Mouse (Mus musculus) left cerebral cortex, postnatal 14 days (tissue): ENCODE measurements around the gene Cela3a. TPM values are rescaled to one million over a fixed set of nuclear protein-coding genes. Genes with fewer than 3 reads are reported as not detected.
"Not testable (repeated sequence)": the region's sequence is repeated elsewhere in the genome, so short reads cannot be mapped to it uniquely, and the experiment has no call there.

Source experiments
- DNase-seq, 2 experiments: peaks; one replicate each; pipeline ENCODE4 v3.0.0; 2021 to 2022; ENCODE audit warnings: low spot score in 2 of 2, mixed read lengths in 1 of 2
- intact Hi-C: fragments of 180-260 bp; cut with DNase I; formaldehyde crosslinking; loops from one replicate; pipeline ENCODE4 v1.15.1; 2025
- total RNA-seq, 2 experiments: library from RNA; stranded (reverse); gene quantifications; 2 replicates each; pipeline ENCODE4 v1.2.3; 2021

Cela3a gene
- total RNA-seq, 2 experiments from 2014 or later, result not detected

DNA sequence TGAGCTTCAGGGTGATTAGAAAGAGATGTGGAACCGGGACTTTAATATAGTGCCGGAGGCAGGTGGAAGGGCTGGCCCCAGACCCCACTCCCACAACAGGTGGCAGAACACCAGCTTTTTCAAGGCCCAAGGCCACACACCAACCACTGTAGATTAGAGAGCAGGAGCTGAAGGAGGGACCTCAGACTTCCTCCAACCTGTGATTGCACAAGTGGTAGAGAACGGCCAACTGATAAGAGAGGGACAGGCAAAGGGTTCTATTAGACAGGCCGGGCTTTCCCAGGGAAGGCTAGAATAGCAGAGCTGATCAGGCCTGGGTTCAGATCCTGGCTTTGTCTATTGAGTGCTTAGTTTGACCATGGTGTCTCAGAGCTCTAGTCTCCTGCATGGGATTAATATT lies 20.9 kb upstream of the Cela3a start, which contains the start of gene Cela3b:
Cela3b (minus strand) TSS at position 39 of the 400 bp plus-strand sequence.
- intact Hi-C loops, result no loop called here

DNA sequence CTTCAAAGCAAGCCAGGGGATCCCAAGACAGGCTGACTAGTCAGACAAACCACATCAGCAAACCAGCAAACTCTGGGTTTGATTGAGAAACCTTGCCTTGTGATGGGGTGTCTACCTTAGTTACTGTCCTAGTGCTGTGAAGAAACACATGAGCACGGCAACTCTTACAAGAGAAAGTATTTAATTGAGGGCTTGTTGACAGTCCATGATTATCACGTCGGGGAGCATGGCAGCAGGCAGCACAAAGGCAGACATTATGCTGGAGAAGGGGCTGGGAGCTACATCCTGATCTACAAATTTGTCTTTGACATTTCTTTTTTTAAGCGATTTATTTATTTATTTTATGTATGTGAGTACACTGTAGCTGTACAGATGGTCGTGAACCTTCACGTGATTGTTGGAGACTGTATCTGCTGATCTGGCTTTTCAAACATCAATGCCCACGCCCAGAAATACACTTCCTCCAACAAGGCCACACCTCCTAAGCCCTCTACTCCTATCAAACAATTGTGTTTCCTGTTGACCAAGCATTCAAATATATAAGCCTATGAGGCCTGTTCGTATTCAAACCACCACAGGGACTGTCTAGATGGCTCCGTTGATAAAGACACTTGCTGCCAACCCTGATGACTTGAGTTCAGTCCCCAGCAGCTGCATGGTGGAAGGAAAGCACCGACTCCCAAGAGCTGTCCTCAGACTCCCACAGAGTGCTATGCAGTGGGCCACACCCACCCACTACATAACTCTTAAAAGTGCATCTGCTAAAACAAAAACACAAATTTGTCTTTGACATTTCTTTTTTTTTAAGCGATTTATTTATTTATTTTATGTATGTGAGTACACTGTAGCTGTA lies 8.3 kb upstream of the Cela3a start:
- intact Hi-C loops, result no loop called here
- DNase-seq, result no peak

More for the DNA sequence above, 20.9 kb upstream of the Cela3a start, which contains the start of gene Cela3b:
- no peak for DNase-seq

DNA sequence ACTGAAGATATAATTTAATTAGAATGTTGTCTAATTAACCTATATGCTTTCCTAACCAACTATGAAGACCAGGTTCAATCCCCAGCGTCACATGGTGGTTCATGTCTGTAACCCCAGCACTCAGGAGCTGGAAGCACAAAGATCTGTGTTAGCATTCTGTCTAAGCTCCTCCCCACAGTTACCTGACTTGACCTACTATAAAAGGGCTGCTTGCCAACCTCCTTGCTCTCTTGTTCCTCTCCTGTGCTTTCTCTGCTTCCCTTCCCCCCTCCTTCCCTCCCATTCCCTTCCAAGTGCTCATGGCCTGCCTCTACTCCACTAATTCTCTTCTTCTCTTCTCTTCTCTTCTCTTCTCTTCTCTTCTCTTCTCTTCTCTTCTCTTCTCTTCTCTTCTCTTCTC lies 5.3 kb upstream of the Cela3a start:
- intact Hi-C loops, result no loop called here
- no peak for DNase-seq

DNA sequence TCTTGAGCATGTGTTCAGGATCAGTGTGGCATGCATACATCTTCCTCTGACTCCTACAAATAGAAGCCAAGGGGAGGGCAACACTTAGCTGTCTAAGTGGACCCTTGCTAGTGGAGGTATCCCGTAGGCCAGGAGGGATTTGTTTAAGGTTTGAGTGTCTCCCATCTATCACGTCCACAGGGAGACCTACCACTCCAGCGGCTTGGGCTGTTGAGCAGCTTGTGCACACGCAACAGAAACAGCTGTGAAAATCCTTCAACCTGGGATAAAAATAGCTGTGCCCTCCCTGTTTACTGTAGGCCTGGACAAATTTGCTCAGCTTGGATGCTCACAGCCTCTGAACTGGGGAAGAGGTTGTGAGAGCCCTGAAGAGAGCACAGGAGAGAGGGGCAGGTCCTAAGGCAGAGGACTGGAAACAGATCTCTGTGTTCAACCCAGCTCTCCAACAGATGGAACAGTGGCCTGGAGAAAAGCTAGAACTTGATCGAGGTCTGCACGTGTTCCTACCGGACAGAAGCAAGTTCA lies 2.7 kb upstream of the Cela3a start:
- DNase-seq, intact Hi-C loops: not testable (repeated sequence)

DNA sequence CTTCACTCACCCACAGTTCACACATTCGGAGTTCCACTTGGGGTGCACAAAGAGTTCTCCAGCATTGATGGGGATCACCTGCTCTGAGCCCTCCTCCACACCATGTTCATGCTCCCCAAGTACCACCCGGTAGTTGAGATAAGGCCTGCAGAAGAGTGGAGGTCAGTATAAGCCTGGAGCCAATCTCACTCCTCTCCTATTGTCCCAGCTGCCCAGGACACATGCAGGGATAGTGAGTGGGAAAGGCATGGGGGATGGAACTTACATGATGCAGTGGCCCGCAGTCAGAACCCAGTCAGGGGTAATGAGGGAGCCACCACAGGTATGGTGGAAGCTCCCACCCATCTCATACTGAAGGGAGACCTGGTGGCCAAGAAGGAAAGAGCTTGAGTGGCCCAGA lies 4.0 kb downstream of the Cela3a start:
- no peak for DNase-seq
- intact Hi-C loops, result no loop called here

DNA sequence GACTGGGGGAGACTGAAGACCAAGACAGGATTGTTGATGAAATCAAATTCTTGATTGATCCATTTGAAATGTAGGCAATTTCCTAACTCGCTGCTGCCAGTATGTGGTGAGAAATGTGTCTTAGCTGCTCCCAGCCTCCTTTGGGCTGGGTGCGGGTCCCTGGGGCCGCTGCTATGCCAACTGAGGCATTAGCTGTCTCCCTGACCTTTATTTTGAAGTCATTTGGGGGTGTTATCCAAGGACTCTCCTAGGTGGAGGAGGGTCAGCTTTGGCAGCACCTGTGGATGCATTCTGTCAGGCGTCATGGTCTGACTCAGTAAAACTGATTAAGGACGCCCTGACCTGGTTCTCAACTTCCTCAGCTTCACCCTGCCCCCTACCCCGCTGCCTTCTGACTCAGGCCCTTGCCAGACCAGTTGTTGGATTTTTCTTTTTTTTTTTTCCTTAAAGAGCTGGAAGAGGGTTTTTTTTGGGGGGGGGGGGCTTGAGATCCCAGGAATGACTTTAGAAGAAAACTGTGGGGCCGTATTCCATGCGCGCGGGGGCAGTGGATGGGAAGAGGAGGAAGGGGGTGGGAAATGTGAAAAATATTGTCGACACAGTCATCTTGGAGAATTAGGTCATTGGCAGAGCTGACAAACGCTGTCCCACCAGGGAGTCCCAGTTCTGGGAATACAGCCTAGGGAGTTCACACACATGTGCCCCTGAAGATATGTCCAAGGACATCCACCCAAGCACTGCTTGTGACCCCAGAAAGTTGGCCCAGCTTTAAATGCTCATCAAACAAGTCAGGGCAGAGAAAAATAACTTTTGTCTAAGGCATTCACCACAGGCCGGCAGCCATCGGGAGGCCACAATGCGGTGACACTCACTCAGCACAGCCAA lies 12.7 kb downstream of the Cela3a start:
- intact Hi-C loops, result no loop called here
- no peak for DNase-seq

DNA sequence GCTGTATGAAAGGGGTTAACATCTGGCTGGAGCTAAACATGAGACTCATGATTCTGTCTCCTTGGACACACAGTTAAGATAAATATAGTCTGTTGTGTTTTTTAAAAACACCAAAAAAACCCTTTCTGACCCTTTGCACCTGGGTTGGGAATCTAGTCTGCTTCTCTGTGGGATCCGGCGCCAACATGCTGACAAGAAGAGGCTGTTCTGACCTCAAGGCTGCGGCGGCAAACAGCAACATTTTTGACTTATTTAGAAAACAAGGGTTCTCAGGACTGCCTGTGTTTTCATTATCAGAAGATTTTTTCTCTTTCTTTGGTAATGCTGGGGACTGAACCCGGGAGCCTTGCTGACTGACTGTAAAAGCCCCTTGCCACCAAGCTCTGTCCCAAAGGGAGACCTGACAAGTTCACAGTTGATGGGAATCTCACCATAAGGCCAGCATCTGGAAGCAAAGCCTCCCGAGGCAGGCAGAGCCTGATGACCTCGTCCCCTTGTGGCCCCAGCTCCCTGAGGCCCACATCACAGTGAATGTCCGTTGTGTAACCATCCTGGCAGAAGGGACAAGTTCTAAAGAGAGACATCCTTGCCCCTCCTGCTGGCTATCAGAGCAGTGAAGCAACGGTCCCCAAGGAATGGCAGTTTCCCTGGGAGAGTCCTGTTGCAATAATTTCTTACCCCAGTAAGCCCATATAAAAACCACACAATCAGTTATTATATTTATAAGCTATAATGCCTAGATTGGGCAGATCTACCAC lies 16.0 kb downstream of the Cela3a start:
- intact Hi-C loops, result no loop called here

DNA sequence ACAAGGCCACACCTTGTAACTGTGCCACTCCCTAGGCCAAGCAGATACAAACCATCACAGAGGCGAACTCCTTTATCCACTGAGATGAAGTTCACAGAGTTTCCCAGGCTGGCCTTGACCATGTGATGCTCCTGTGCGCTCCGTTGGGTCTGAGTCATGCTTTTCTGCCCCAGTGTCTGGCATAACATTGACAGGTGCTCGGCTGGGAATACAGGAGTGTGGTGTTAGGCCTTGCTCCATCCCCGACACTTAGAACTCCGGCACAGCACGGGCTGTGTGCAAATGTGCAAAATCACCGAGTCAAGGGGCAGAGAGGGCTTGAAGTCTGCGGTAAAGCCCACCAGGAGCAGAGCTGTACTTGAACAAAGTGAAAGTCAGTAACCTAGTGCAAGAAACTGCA lies 16.7 kb downstream of the Cela3a start:
- intact Hi-C loops, result no loop called here
- DNase-seq, result no peak

More for the DNA sequence above, 16.0 kb downstream of the Cela3a start:
- DNase-seq, result no peak

DNA sequence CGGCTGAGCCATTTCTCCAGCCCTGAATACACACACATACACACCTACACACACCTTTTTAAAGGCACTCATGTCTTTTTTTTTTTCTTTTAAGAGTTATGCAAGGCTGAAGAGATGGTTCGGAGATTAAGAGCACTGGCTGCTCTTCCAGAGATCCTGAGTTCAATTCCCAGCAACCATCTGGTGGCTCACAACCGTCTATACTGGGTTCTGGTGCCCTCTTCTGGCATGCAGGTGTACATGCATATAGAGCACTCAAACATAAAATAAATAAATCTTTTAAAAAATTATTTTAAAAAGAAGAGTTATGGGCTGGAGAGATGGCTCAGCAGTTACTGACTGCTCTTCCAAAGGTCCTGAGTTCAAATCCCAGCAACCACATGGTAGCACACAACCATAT lies 18.3 kb downstream of the Cela3a start:
- DNase-seq, result no peak
- intact Hi-C loops, result no loop called here

DNA sequence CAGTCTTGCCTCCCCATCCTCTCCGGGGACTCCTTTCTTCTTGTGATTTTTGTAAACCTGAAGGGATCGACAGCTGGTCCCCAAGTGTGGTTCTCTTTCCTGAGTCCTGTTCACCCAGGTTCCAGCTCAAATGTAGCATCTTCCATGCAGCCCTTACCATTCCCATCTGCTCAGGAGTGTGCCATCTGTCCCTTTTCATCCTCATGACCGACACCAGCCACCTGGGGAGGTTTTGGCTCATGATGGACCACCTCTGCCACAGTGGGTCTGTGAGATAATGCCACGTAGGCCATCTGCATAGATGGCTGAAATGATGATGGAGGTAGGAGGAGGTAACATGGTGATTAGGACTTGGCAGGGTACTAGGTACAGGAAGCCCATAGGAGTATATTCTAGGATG lies 19.4 kb downstream of the Cela3a start:
- intact Hi-C loops, result no loop called here
- DNase-seq, result no peak

DNA sequence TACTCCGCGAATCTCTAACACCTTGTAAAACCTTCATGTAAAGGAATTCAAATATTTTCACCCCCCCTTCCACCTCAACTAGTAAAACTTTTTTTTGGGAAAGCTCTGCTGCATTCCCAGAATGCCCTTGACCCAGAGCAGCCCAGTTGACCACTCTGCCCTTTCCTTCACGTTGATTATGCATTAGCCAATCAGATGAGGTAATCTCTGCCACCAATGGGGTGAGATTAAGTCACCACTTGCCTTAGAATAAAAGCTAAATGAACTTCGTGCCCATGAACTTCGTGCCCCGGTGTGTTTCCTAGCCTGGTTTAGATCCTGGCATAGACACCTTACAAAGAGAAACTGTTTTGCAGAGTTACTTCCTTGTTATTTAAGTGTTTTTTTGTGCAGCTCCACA lies 20.6 kb downstream of the Cela3a start:
- intact Hi-C loops, result loop anchor here (5.0 kb wide), 1 partner anchor 67 kb away; no protein-coding TSS in a partner anchor

DNA sequence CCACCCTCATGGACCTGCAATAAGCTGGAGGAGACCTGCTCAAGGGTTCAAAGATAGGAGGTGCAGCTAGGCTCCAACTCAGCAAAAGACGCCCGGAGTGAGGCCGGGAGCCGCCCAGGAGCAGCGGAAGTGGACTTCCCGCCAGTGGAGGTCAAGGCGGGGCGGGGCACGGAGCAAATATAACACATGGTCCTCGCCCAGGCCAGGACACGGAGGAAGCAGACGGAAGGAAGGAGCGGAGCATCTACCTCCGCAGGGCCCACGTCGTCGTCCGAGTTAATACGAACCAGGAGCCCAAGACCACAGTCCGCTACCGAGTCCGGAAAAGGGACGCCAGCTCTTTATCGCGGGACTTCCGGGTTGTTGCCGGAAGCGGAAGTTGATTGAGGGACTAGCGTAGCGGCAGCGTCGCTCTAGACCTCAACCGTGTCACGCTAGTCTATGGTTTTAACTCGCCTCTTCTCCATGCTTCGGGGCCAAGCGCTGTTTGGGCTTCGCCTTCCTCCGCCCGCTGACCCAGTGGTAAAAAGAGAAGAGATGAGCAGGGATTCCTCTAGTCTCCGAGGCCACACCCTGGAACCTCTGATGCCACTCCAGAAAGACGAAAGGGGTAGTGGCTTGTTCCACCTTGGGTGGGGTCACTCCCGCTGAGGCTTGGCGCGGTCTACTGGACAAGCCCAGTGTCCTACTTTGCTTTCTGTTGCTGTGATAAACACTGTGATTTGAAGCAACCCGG lies 21.4 kb downstream of the Cela3a start:
- peak; percentile 81 to 84 for DNase-seq
- intact Hi-C loops, result loop anchor here (5.0 kb wide), 1 partner anchor 66 kb away; no protein-coding TSS in a partner anchor

More for the DNA sequence above, 20.6 kb downstream of the Cela3a start:
- DNase-seq, result no peak

DNA sequence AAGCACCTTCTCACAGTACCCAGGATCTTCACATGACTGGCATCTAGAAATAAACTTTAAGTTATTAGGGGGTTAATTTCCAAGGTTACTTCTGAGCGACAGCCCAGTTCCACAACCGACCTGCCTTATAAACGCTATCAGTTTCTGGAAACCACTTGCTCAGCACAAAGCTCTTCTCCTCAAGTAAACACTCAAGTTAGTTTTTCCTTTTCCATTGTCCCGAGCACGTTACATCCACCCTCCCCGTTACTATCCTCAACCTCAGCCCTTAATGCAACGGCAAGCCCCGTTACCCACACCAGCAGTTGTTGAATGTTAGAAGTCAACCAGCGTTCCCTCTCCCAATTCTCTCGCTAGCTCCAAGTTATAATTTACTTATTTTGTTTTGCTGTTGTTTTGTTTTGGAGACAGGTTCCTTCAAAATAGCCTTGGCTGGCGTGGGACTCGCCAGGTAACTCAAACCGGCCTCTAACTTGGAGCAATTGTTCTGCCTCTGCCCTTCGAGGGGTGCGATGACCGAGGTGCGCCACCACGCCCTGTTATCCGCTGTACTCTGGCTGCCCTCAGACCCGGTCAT lies 22.0 kb downstream of the Cela3a start:
- intact Hi-C loops, result loop anchor here (5.0 kb wide), 1 partner anchor 65 kb away; no protein-coding TSS in a partner anchor
- no peak for DNase-seq

DNA sequence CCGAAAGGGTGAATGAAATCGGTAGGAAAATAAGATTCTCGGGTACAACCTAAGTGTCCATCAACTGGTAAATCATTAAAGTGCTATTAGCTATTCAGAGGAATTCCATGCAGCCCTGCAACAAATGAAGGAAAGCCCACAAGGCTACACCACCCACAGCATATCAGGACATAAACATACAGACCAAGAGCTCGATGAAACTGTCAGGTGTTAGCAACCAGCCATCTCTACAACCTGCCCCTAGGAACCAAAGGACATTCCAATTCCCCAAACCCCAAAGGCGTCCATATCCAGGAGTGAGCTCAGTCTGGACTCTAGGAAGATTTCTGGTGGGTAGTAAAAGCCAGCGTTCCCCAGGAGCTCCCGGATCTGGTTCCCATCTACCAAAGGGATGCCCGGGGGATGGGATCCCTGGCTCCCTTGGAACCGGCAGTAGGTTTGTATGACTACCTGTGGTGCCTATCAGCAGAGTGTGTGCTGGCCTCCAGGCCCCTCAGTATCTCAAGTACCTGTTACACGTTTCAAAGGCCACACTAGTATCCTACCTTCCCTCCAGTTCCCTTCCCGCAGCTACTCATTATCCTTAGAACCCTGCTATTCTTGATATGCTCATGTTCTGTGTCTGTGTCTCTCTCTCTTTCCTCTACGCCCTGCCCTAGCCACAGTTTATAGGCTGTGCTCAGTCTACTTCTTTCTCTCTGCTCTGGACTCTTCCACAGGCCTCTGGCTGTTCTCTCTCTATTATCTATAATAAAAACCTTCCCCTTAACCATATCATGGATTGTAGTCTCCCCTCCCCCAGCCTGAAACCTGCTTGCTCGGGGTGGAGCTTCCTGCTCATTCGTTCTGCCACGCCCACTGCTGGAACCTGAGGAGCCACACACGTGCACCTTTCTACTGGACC lies 28.6 kb downstream of the Cela3a start:
- intact Hi-C loops, result no loop called here

DNA sequence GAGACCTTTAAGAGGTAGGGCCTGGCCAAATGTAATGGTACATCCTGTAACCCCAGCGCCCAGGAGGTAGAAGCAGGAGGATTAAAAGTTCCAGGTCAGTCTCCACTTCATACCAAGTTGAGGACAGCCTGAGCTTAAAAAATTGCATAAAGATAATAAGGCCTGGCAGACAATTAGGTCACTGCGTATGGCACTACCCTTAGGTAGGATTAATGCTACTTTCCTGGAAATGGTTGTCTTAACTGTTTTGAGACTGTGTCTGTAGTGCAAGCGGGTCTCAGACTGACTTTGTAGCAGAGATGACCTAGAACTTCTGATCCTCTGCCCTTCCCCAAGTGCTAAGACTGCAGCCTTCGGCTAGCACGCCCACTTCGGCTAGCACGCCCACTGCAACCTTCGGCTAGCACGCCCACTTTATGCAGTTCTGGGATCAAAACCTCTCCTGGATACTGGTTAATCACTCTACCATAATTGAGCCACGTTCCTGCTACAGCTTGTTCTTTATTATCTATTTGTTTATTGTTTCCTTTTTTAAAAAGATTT lies 29.8 kb downstream of the Cela3a start:
- intact Hi-C loops, result no loop called here

More for the DNA sequence above, 28.6 kb downstream of the Cela3a start:
- no peak for DNase-seq

DNA sequence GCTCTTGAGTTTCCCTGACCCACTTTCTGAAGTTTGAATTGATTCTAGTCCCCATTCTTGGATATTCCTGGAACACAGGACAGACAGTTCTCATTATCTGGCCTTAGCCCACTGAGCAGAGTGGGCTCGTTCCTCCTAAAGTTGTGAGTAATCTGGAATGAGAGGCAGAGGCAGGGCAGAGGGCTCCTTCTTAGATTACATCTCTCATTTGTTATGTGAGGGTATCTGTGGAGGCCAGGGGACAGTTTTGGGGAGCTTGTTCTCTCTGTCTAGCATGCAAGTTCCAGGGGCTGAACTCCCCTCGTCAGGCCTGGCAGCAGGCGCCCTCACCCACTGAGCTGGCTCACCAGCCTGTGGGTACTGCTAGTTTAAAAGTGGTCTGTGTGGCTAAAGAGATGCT lies 30.5 kb downstream of the Cela3a start:
- no peak for DNase-seq
- intact Hi-C loops, result no loop called here

More for the DNA sequence above, 29.8 kb downstream of the Cela3a start:
- no peak for DNase-seq
